Mouse (Mus musculus) urinary bladder, postnatal 14 days (tissue): ENCODE measurements around the gene Sycp2.
A peak's percentile ranks its signal among the peaks of the same experiment; 100 is the strongest.
"Not testable (repeated sequence)": the region's sequence is repeated elsewhere in the genome, so short reads cannot be mapped to it uniquely, and the experiment has no call there.

Source experiments
- DNase-seq: peaks from one replicate; pipeline ENCODE4 v3.0.0; 2021; ENCODE audit warnings: low spot score

The Sycp2 gene

GRCm38 (mm10) chr2:178413481-178414260 is 6.2 kb upstream of the Sycp2 start:
- peak; percentile 24 for DNase-seq

- DNase-seq = no peak
These were observed 5.6 kb upstream of the Sycp2 start for GRCm38 (mm10) chr2:178413081-178413480.

- DNase-seq = peak; percentile 34
These were observed 5.1 kb upstream of the Sycp2 start for GRCm38 (mm10) chr2:178412598-178412997.

GRCm38 (mm10) chr2:178410286-178410685 is 2.8 kb upstream of the Sycp2 start:
- DNase-seq = no peak

GRCm38 (mm10) chr2:178409024-178409423 is 1.5 kb upstream of the Sycp2 start:
- no peak for DNase-seq

- DNase-seq = no peak
These were observed 64.9 kb downstream of the Sycp2 start for GRCm38 (mm10) chr2:178342597-178342996.

GRCm38 (mm10) chr2:178342105-178342504 is 65.4 kb downstream of the Sycp2 start:
- not testable (repeated sequence) for DNase-seq

GRCm38 (mm10) chr2:178339044-178339443 is 68.4 kb downstream of the Sycp2 start:
- no peak for DNase-seq

- DNase-seq = no peak
These were observed 69.6 kb downstream of the Sycp2 start for GRCm38 (mm10) chr2:178337878-178338277.

GRCm38 (mm10) chr2:178329986-178330385 is 77.5 kb downstream of the Sycp2 start:
- no peak for DNase-seq

- DNase-seq = no peak
These were observed 77.9 kb downstream of the Sycp2 start for GRCm38 (mm10) chr2:178329551-178329950.

- no peak for DNase-seq
These were observed 79.9 kb downstream of the Sycp2 start for GRCm38 (mm10) chr2:178327466-178328040.

- DNase-seq = no peak
These were observed 80.6 kb downstream of the Sycp2 start for GRCm38 (mm10) chr2:178326750-178327465.

GRCm38 (mm10) chr2:178326067-178326466 is 81.4 kb downstream of the Sycp2 start:
- DNase-seq = no peak

GRCm38 (mm10) chr2:178324818-178325217 is 82.7 kb downstream of the Sycp2 start:
- DNase-seq = no peak

GRCm38 (mm10) chr2:178324410-178324809 is 83.1 kb downstream of the Sycp2 start:
- no peak for DNase-seq

GRCm38 (mm10) chr2:178321271-178321670 is 86.2 kb downstream of the Sycp2 start:
- no peak for DNase-seq

- DNase-seq = no peak
These were observed 87.7 kb downstream of the Sycp2 start for GRCm38 (mm10) chr2:178319766-178320165.

- DNase-seq = no peak
These were observed 91.2 kb downstream of the Sycp2 start for GRCm38 (mm10) chr2:178316281-178316680.

GRCm38 (mm10) chr2:178313539-178313938 is 93.9 kb downstream of the Sycp2 start:
- DNase-seq = no peak

GRCm38 (mm10) chr2:178304669-178305068 is 102.8 kb downstream of the Sycp2 start:
- DNase-seq = no peak

GRCm38 (mm10) chr2:178304188-178304529 is 103.3 kb downstream of the Sycp2 start:
- DNase-seq = no peak
